Mouse (Mus musculus) cortical plate, adult 2 months (tissue): Measurements from ENCODE around the gene Cdkl1.

Experiments
- CTCF ChIP-seq: fragments of 200-500 bp; IDR thresholded peaks from 2 replicates; pipeline ENCODE4 v1.5.1; 2011; ENCODE audit warnings: mild to moderate bottlenecking, control low read depth, low read length; ENCODE audit not compliant: insufficient read depth; ENCODE audit errors: extremely low read depth
- POLR2A ChIP-seq: fragments of 200-500 bp; IDR thresholded peaks from 2 replicates; pipeline ENCODE4 v1.6.1; 2011; ENCODE audit warnings: mild to moderate bottlenecking, low read length, control low read depth; ENCODE audit not compliant: insufficient read depth; ENCODE audit errors: extremely low read depth

- no peak for TF ChIP-seq POLR2A
- peak; percentile 47 for TF ChIP-seq CTCF
Observed at GRCm38 (mm10) chr12:69757418-69758141, 33.5 kb downstream of the Cdkl1 start.
